27 mouse cellular contexts compared by ENCODE assay signal in genomic region chr8:101786876-101787275, GRCm38 (mm10).
"Had no signal": no experiment of that assay in that cellular context is flagged by ENCODE, and none has a peak within 500 bp of the region (broad histone marks: within the 10 kb centered on the region; RNA-seq: fewer than 3 reads in every experiment).

No protein-coding gene starts in this region.

- DNase-seq: gastrocnemius, postnatal 14 days; gastrocnemius, postnatal 36 days; heart, adult 11 months; heart, adult 2 months; heart, postnatal 14 days; heart, postnatal 36 days; kidney, adult 11 months; kidney, adult 2 months; kidney, adult 9 months; kidney, postnatal 14 days; kidney, postnatal 36 days; layer of hippocampus, adult 9-11 months; layer of hippocampus, postnatal 36 days; left cerebral cortex, postnatal 4 days had no signal

- H3K9ac ChIP-seq: heart, embryonic 13.5 days; heart, embryonic 15.5 days; hindbrain, embryonic 13.5 days; hindbrain, embryonic 15.5 days; kidney, embryonic 15.5 days; limb, embryonic 13.5 days; limb, embryonic 15.5 days; liver, embryonic 12.5 days; liver, embryonic 14.5 days had no signal

- H3K4me2 ChIP-seq: heart, embryonic 11.5 days; heart, embryonic 13.5 days; heart, embryonic 15.5 days; hindbrain, embryonic 13.5 days; hindbrain, embryonic 15.5 days; kidney, embryonic 15.5 days; limb, embryonic 13.5 days; limb, embryonic 15.5 days; liver, embryonic 12.5 days had no signal

- ATAC-seq: hindbrain, postnatal 0 days; intestine, embryonic 16.5 days; liver, embryonic 12.5 days had no signal

- H3K4me1 ChIP-seq: heart, embryonic 13.5 days; heart, embryonic 15.5 days; hindbrain, embryonic 13.5 days; hindbrain, embryonic 15.5 days; kidney, embryonic 15.5 days; limb, embryonic 13.5 days; limb, embryonic 15.5 days; liver, embryonic 12.5 days had no signal

- H3K27me3 ChIP-seq: heart, embryonic 13.5 days; heart, embryonic 15.5 days; hindbrain, embryonic 13.5 days; hindbrain, embryonic 15.5 days; kidney, embryonic 15.5 days; limb, embryonic 13.5 days; limb, embryonic 15.5 days; liver, embryonic 12.5 days had no signal

- H3K27ac ChIP-seq: heart, adult 2 months; heart, embryonic 13.5 days; heart, embryonic 15.5 days; hindbrain, embryonic 13.5 days; hindbrain, embryonic 15.5 days; hindbrain, postnatal 0 days; kidney, embryonic 15.5 days; kidney, postnatal 0 days; limb, embryonic 13.5 days; limb, embryonic 15.5 days; liver, embryonic 12.5 days; liver, embryonic 14.5 days had no signal

- H3K36me3 ChIP-seq: heart, embryonic 13.5 days; heart, embryonic 15.5 days; hindbrain, embryonic 13.5 days; hindbrain, embryonic 15.5 days; kidney, embryonic 15.5 days; limb, embryonic 13.5 days; limb, embryonic 15.5 days; liver, embryonic 12.5 days had no signal

- H3K4me3 ChIP-seq: heart, adult 2 months; heart, embryonic 13.5 days; heart, embryonic 15.5 days; hindbrain, embryonic 13.5 days; hindbrain, embryonic 15.5 days; kidney, embryonic 15.5 days; limb, embryonic 13.5 days; limb, embryonic 15.5 days; liver, embryonic 12.5 days had no signal

- H3K9me3 ChIP-seq: heart, embryonic 13.5 days; heart, embryonic 15.5 days; hindbrain, embryonic 13.5 days; hindbrain, embryonic 15.5 days; kidney, embryonic 15.5 days; limb, embryonic 13.5 days; limb, embryonic 15.5 days; liver, embryonic 12.5 days had no signal
